Mouse (Mus musculus) gastrocnemius, postnatal 25 days (tissue): ENCODE measurements around the gene Tvp23a. TPM values are rescaled to one million over a fixed set of nuclear protein-coding genes. Genes with fewer than 3 reads are reported as not detected.
A peak's percentile ranks its signal among the peaks of the same experiment; 100 is the strongest.

Experiments used
- DNase-seq: peaks from one replicate; pipeline ENCODE4 v3.0.0; 2022
- long read RNA-seq, 2 experiments: library from polyadenylated mRNA; stranded (forward); transcript quantifications; one replicate each; pipeline ENCODE4 v2.0.0; 2021
- total RNA-seq, 2 experiments: library from RNA; stranded (reverse); gene quantifications; 1 replicate in 1 of 2; 2 replicates in 1 of 2; pipeline ENCODE4 v1.2.3; 2021

Gene Tvp23a
- total RNA-seq, result under 1 TPM; 0.36 to 0.40 TPM
- long read RNA-seq, experiment 1, result 0 reads
- long read RNA-seq, experiment 2, result 0 reads

- DNase-seq, result peak; percentile 45
These were observed at the start of gene Tvp23a for GRCm38 (mm10) chr16:10447264-10447594. Gene Tvp23a (minus strand): TSS chr16:10447362.

DNA sequence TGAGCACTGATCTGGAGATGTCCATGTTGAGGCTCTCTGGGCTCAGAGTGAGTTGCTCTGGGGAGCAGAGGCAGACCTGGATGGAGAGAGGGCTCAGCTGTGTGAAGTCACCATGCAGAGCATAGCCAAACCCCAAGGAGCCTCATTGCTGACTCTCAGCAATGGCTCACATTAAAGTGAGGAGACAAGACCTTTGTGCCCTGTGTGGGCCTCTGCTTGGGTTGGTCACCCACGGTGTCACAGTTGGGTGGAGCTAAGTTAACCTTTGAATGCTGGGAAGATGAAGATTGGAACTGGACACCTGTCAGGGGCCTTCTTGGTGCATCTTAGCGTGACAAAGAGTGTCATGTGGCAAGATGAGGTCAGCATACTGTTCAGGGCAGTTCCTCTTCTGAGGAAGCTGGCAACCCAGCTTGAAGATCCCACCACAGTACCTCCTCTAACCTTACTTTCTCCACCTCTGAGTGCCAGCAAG is 48.7 kb upstream of the Tvp23a start:
- DNase-seq, result no peak

- no peak for DNase-seq
These were observed 45.4 kb upstream of the Tvp23a start for GRCm38 (mm10) chr16:10492587-10492986.

GRCm38 (mm10) chr16:10491716-10492115 is 44.6 kb upstream of the Tvp23a start:
- DNase-seq, result no peak

DNA sequence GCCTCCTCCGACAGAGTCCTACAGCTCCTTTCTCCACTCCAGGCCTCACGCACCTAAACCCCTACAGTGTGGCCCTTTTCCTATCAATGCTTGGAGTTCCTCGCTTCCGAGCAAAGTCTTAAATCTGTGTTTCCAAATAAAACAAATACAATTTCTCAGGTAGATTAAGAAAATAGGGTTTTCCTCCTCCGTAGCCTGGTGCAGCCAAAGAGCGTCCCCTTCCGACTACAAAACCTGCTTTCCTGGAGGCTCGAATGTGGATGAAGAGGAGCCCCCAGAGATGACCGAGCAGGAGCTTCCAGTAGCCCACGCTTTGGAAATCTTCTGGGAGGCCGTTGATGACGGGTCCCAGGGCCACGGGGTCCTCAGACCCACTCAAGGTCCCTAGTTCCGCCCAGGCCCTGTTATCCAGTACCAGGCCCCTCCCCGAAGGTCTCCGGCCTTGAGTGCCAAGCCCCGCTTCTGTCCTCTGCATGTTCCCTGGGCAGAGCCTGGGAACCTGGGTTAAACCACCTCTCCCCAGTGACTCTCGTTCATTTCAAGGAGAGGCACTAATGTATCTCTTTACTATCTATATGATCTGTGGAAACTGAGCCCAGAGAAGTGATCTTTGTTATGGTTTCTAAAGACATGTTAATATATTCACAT is 43.5 kb upstream of the Tvp23a start:
- no peak for DNase-seq

- DNase-seq, result no peak
These were observed 42.8 kb upstream of the Tvp23a start for GRCm38 (mm10) chr16:10489904-10490457.

DNA sequence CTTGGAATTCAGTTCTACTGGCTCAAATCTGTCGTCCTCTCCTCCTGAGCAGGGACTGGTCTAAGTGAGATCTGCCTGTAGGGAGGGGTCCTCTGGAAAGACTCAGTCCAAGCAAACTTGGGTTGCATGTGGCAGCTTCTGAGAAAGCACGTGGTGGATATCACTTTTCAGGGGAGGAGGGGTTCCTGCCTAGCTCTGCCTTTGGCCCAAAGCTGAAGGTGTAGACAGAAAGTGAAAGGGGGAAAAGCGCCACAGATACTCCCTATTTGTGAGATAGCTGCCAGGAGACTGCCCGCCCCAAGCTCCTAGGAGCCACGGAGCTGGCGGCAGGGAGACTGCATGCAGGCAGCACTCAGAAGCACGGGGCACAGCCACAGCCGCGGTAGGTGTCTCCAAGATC is 42.3 kb upstream of the Tvp23a start:
- no peak for DNase-seq

DNA sequence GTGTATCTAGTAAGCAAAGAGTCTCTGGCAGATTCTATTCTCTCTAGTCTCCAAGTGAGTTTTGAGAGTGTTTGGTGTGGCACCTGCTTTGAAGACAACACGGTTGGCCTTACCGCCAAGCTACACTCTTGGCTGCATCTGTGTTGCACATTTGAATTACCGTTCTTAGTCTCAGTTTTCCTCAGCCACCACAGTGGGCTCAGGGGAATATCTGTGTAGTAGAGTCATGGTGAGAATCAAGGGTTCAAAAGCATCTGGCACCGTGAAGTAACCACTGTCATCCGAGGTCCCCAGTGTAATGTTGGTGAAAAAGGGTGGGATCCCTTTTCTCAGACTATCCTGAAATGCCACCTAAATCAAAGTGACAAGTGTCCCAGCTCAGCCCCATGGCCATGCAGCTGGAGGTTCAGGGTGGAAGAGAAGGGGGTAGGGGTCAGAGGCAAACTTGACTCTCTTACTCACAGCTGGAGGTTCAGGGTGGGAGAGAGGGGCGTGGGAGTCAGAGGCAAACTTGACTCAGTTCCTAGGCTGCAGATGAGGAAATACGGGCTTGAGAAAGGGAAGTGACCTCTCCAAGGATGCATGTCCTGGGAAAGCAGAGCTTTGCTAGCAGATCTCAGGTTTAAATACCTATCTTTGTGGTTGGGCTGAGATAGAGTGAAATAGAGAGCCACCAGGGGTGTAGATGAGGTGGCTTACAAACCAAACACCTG is 41.8 kb upstream of the Tvp23a start:
- DNase-seq, result no peak

- no peak for DNase-seq
These were observed 40.8 kb upstream of the Tvp23a start for GRCm38 (mm10) chr16:10487895-10488493.

DNA sequence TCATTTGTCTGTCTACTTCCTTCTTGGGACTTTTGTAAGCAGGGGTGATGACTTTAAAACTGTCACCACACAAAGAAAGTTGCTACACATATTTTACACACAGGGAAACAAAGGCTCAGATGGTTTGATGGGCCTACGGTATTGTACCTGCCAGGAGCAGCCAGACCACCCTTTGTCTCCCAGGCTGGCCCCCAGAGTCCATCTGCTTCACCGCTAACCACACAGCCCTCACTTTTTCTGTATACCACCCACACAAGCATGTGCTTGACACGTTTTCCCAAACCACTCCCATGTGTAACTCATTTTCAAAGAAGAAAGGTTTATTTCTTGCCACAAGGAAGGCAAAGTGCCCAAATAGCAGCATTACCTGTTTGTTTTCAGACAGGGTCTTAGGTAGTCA is 39.8 kb upstream of the Tvp23a start:
- DNase-seq, result no peak

GRCm38 (mm10) chr16:10482343-10482742 is 35.2 kb upstream of the Tvp23a start:
- DNase-seq, result no peak

- DNase-seq, result no peak
These were observed 32.7 kb upstream of the Tvp23a start, which contains the start of gene Ciita for GRCm38 (mm10) chr16:10479857-10480256. Gene Ciita (plus strand): TSS chr16:10480059.

GRCm38 (mm10) chr16:10475919-10476318 is 28.8 kb upstream of the Tvp23a start:
- DNase-seq, result no peak

- no peak for DNase-seq
These were observed 27.8 kb upstream of the Tvp23a start for GRCm38 (mm10) chr16:10474956-10475355.

DNA sequence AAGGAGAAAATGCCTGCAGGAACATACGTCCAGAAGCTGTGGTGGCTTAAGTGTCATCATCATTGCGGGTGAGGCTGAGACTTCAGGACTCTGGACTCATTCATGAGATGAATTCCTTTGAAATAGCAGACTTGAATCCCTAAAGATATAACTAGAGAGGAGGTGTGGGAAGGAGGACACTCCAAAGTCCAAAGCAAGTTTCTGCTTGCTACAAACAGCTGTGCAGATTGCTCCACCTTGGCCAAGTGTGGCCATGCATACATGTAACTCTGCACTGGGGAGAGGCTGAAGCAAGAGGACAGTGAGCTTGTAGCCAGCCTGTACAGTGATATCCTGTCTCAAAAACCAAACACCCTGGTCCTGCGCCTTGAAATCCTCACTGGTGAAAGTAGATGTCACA is 24.8 kb upstream of the Tvp23a start:
- DNase-seq, result no peak

- no peak for DNase-seq
These were observed 21.0 kb upstream of the Tvp23a start for GRCm38 (mm10) chr16:10468201-10468600.

DNA sequence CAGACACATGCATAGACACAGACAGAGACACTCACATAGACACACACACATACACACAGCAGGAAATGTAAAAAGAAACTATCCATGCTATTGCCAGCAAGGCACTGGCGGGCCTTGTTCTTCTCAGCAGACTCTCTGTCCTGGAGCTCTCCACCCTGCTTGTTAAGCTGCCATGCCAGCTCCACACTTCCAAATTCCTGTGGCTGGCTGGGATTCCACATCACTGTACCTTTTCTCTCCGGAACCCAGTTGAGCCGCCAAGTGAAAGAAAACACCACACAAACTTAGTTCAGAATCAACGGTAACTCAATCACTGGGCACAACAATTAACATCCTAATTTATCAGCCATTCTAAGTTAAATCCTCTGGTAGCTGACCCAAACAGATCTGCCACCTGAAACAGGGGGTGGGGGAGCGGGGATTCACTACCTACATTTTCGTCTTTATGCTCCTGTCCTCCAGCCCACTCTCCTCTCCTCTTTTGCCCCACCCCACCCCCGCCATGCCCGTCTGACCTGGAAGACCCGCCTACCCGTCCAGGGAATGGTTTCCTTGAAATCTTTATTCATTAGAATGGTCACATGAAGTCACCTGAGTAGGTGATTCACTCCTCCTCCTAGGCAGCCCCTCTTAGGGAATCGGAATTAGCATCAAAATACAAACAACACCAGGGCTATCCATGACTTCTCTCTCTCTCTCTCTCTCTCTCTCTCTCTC is 20.4 kb upstream of the Tvp23a start:
- DNase-seq, result no peak

- no peak for DNase-seq
These were observed 18.0 kb upstream of the Tvp23a start for GRCm38 (mm10) chr16:10465011-10465681.

DNA sequence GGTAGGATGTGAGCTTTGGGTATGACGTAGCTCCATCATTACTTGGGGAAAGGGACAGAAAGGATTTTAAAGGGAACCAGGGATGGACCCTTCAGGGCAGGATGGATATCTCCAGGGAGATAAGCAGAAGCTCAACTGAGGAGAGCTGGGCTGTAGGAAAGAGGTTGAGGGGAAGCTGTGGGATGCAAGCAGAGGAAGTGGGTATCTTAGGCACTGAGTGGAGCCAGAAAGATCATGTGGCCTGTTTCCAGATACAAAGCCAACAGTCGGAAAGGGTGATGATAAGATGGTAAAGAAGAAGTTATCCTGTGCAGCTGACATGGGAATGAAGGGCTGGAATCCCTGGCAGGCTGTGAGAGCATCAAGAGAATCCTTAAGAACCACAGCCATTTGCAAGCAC is 14.0 kb upstream of the Tvp23a start:
- DNase-seq, result no peak

DNA sequence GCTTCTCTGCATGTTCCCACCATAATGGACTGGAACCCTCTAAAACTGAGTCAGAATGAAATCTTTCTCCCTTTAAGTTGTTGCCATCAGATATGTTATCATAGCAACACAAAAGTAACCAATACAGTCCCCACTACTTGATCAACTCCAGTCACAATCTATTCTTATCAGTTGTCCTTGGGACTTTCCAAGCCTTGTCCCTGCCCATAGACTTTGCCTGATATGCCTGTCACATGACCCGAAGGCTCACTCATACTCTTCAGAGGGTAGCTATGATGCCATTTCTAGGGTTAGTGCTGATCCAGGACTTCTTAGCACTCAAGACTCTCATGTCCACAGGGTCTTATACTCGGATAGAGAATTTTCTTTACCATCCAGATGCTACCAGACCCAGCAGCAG is 13.0 kb upstream of the Tvp23a start:
- DNase-seq, result no peak

GRCm38 (mm10) chr16:10454583-10454974 is 7.4 kb upstream of the Tvp23a start:
- DNase-seq, result no peak
